Mouse (Mus musculus) kidney, postnatal 4 days (tissue): ENCODE data around the gene Mylk3.

Source experiments
- DNase-seq, 2 experiments: peaks; one replicate each; pipeline ENCODE4 v3.0.0; 2021; ENCODE audit warnings: mixed read lengths in 2 of 2

Gene Mylk3

GRCm38 (mm10) chr8:85386205-85386604 lies at the start of gene Mylk3:
Gene Mylk3 (minus strand): TSS chr8:85386345.
- no peak for DNase-seq

- peak in 1 of 2 experiments; percentile 25 for DNase-seq
Observed at GRCm38 (mm10) chr8:85435736-85436135, 49.6 kb upstream of the Mylk3 start.

GRCm38 (mm10) chr8:85434817-85435216 lies 48.7 kb upstream of the Mylk3 start:
- no peak for DNase-seq

GRCm38 (mm10) chr8:85433017-85433393 lies 46.9 kb upstream of the Mylk3 start:
- DNase-seq: no peak

- DNase-seq: peak; percentile 98 to 99
Observed at GRCm38 (mm10) chr8:85432168-85433016, 46.2 kb upstream of the Mylk3 start, which contains the start of gene 4921524J17Rik. Gene 4921524J17Rik (minus strand): TSS chr8:85432833.

DNA sequence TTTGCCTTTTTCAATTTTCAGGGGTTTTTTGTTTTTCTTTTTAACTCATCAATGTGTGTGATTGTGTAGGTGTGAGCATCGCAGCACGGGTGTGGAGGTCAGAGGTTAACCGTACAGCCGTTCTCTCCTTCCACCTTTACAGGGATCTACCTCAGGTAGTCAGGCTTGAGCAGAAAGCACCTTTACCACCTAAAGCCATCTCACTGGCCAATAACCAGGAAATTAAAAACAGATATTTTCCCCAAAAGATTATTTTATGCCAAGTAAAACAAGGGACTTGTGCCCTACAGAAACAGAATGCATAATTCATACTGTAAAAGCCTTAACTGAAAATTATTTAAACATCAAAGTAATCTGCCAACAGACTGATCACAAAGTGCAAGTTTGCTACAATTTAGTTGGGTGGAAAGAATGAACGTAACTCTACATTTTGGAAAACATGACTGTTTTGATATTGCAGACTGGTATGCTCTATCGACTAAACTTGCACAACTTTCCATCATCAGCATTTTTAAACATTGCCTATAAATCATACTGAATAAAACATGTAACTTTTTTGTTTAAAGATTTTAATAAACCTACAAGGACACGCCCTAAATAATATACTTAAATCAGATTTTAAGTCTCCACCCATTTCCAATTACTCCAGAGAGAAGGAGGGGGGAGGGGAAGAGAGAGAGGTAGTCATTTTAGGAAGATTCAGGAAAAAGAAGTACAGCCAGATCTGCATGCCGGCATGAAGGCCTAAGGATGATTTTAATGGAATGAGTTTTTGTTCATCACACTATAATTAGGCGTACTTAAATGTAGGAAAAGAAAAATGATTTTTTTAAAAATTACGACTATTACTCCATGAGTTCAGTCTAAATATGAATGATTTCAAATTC lies 45.4 kb upstream of the Mylk3 start:
- DNase-seq: no peak

GRCm38 (mm10) chr8:85430801-85431200 lies 44.7 kb upstream of the Mylk3 start:
- DNase-seq: peak; percentile 38 to 52

DNA sequence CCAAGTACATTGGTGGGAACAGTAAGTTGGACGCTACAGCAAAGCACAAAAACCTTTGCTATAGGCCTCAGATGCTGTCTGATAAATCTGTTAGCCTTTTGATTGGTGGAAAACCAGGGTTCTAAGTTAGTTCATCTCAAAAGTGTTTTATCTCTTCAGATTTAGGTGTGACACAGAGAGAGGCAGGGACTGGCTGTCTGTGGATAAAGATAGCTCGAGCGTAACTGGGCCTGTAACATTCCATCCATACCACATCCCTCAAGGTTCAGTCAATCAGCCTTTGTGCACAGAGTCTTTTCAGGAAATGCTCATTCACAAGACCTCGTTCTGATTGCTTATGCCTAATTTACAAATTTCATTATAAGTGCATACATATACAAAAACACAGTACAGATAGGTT lies 43.1 kb upstream of the Mylk3 start:
- DNase-seq: no peak

GRCm38 (mm10) chr8:85427026-85427425 lies 40.9 kb upstream of the Mylk3 start:
- no peak for DNase-seq

GRCm38 (mm10) chr8:85421329-85421728 lies 35.2 kb upstream of the Mylk3 start:
- no peak for DNase-seq

DNA sequence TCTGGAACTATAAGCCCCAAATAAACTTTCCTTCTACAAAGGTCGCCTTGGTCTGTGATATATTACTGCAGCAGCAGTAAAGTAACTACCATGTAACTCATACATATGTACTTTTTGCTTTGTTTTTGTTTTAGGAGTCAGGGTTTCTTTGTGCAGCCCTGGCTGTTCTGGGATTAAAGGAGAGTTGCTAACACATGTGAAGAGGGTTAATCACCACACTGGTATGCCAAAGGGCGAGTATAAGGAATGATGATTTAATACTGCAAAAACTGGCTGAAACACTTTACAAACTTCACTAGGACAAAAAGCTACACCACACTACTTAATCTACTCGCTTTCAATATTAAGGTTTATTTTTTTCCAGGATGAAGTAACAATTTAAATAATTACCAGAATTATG lies 22.4 kb upstream of the Mylk3 start:
- no peak for DNase-seq

- peak; percentile 20 to 37 for DNase-seq
Observed at GRCm38 (mm10) chr8:85408053-85408505, 21.9 kb upstream of the Mylk3 start.

DNA sequence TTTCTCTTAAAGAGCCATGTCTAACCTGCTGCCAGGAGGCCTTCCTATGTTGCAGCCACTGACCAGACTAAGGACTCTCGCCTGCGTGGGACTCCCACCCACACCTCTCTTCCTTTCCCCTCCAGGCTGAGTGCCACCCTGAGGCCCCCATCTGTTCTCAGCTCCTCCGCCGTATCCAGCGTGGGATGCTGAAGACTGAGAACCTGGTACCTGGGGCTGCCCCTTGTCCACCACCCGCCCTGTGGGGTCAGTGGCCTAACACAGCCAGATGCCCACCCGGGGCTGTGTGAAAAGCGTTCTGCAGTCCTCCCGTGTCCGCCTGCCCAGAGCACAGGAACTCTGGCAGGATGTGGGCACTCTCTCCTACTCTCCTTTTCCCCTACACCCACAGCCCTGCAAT lies 19.8 kb upstream of the Mylk3 start:
- no peak for DNase-seq

GRCm38 (mm10) chr8:85405418-85405817 lies 19.3 kb upstream of the Mylk3 start:
- DNase-seq: no peak

DNA sequence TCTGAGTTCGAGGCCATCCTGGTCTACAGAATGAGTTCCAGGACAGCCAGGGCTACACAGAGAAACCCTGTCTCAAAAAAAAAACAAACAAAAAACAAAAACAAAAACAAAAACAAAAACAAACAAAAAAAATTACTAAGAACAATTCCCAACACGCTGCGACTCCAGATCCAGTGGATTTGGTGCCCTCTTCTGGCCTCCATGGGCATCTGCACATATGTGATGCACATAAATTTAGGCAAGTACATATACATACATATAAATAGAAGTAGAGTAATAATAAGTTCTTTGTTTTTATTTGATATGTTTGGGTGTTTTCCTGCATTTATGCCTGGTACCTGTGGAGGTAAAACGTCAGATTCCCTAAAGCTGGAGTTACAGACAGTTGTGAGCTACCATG lies 12.4 kb upstream of the Mylk3 start:
- DNase-seq: no peak

DNA sequence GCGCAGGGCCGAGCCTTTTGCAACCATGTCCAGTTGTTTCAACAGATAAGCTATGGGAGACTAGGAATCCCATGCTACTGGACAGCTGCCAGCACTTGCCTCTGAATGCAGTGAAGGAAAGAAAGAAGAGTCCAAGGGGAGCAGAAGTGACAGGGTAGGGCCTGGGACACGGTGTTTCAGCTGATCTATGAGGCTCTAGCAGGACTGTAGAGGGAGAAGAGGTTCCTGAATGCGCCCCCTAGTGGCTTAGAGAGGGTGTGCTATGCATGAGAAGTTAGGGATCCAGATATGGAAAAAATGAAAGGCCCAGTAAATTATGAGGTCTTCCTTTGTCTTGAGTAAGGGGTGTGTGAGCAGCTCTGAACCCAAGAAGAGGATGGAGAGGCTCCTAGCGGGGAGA lies 11.4 kb upstream of the Mylk3 start:
- peak; percentile 71 to 76 for DNase-seq

GRCm38 (mm10) chr8:85396432-85397079 lies 10.4 kb upstream of the Mylk3 start:
- DNase-seq: no peak

GRCm38 (mm10) chr8:85395681-85396431 lies 9.7 kb upstream of the Mylk3 start:
- no peak for DNase-seq

DNA sequence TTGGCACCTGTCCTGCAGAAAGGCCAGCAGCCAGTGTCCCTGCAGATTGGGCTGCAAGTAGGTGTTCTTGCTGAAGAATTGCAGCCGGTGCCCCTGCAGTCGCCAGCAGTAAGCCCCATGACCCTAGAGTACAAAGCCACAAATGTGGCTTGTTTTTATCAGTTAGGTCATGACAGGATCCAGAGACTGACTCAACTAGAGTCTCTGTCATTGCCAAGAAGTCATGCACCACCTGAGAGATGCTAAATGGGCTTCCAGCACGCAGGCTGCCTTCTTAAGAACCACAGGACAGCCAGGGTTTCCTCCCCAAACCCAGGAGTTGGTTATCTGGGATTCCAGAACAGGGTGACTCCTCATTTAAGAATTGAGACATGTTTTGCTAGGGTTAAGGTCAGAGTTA lies 8.9 kb upstream of the Mylk3 start:
- no peak for DNase-seq

DNA sequence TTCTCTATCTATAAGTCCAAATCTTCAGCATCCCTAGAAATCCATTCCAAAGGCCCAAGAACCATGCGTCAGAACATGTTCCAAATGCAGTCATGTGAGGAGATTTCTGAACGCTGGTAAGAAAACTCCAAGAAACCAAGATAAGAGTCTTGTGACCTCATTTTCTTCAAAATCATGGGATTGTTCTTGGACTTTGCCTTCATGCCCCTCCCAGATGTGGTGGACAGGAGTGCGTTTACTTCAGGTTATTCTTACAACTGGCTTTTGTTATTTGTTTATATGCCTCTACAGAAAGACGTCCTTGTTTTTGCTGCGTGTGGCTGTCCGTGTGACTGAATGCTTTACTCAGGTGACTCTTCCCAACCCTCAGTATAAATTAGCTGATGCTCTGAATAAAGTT lies 7.1 kb upstream of the Mylk3 start:
- no peak for DNase-seq

- no peak for DNase-seq
Observed at GRCm38 (mm10) chr8:85391438-85391837, 5.3 kb upstream of the Mylk3 start.

DNA sequence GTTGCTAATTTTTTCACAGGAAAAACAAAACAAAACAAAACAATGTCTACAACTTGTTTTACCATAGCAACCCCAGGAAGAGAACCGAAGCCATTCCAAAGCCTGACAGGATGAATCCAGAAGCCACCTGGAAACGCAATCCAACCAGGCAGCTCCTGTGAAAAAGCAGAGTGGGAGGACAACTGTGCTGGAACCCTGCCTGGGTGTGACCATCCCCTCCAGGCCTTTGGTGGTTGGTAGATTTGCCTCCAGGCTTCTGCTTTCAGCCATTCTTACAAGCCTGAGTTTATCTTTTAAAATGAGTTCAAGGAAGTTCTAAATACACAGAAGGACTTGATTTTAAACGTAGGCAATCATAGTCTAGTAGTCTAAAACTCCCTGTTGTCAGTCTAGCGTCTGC lies 4.2 kb downstream of the Mylk3 start:
- DNase-seq: no peak
